Mouse (Mus musculus): ENCODE measurements at regions not wholly inside any gene's neighbourhood (a gene's known extent, or its start where the extent isn't known, plus 50 kb on each side); places are given as distances from the start of the nearest gene placed in this dataset.

- Histone ChIP-seq H3K4me3 (replicated peaks in 1 of 3; ENCODE audit: low read depth in 2 of 3, low read length in 2 of 3, poor library complexity in 1 of 3) (no peak overlapping the region), H3K36me3 (replicated peaks in 1 of 2; ENCODE audit: control insufficient read depth in 1 of 2, insufficient read depth in 1 of 2, low read length in 1 of 2) (no peaks in the 10 kb centered on the region), H3K79me2 (replicated peaks; ENCODE audit: control insufficient read depth, extremely low read depth, insufficient read depth, poor library complexity, severe bottlenecking) (no peaks in the 10 kb centered on the region), H3K9me3 (replicated peaks; ENCODE audit: low read length) (peaks cover 40% of the 10 kb centered on the region), H3K27ac (ENCODE audit: insufficient read depth, low read depth) (no peak overlapping the region), H3K9ac (ENCODE audit: insufficient read depth, low read depth) (no peak overlapping the region), H3K27me3 (replicated peaks) (no peaks in the 10 kb centered on the region), H3K4me2 (ENCODE audit: insufficient read depth, low read depth, poor library complexity, severe bottlenecking) (no peak overlapping the region), H3K4me1 (ENCODE audit: control insufficient read depth in 1 of 2, insufficient read depth in 2 of 2) (no peaks in the 10 kb centered on the region)
- dilution Hi-C loops (cut with MboI; ENCODE audit: extremely low pct_ligation_motif_present, extremely low pct_unique_long_range_greater_than_20kb, low sequenced_read_pairs) = no loop called here
- no peak for TF ChIP-seq CTCF (conservative IDR thresholded peaks at IDR 0.05 in 1 of 2, IDR thresholded peaks at IDR 0.05 in 1 of 2; ENCODE audit: low read depth in 2 of 2, low read length in 2 of 2)
- TF ChIP-seq EP300 (IDR thresholded peaks at IDR 0.05; ENCODE audit: low read length) = no peak
- no peak for TF ChIP-seq JUND (conservative IDR thresholded peaks at IDR 0.05; ENCODE audit: low read depth, low read length)
- in situ Hi-C loops (cut with MboI; ENCODE audit: low pct_ligation_motif_present, low pct_unique_long_range_greater_than_20kb, low sequenced_read_pairs) = no loop called here
- DNase-seq (ENCODE audit: extremely low read depth) = no peak
Measured at GRCm38 (mm10) chr16:69979813-69980527, 116.4 kb upstream of the Speer2 start.

DNA sequence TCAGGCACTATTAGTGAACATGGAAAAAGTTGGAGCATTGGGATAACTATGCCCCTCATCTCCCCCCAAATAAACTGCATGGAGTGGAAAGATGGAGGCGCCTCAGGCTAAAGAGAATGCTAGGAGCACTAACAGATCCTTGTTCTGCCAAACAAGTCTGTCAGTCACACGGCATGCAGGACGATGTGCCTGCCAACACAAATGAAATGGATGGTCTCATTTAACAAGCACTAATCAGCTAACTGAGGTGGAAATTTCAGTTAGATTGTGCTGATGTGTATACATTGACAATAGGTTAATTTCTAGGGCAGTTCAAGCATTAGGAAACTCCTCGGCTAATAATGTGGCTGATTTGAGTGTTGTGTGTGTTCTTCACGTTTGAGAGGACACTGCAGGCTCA is 120.8 kb upstream of the Speer2 start:
- no peaks in the 10 kb centered on the region for H3K27me3 ChIP-seq (replicated peaks)
- dilution Hi-C loops (cut with MboI; ENCODE audit: extremely low pct_ligation_motif_present, extremely low pct_unique_long_range_greater_than_20kb, low sequenced_read_pairs) = no loop called here
- no peaks in the 10 kb centered on the region for H3K36me3 ChIP-seq (replicated peaks in 1 of 2; ENCODE audit: control insufficient read depth in 1 of 2, insufficient read depth in 1 of 2, low read length in 1 of 2)
- no peak for TF ChIP-seq GABPA (IDR thresholded peaks at IDR 0.05; ENCODE audit: insufficient replicate concordance, low read depth, low read length)
- no peak for TF ChIP-seq CHD1 (IDR thresholded peaks at IDR 0.05; ENCODE audit: low read depth, low read length)
- no peak for TF ChIP-seq E2F4 (IDR thresholded peaks at IDR 0.05; ENCODE audit: insufficient replicate concordance, low read depth, low read length)
- no peak for TF ChIP-seq RCOR1 (conservative IDR thresholded peaks at IDR 0.05; ENCODE audit: low read depth, low read length)
- TF ChIP-seq POLR2AphosphoS2 (IDR thresholded peaks at IDR 0.05; ENCODE audit: low read depth, low read length) = no peak
- no peak for TF ChIP-seq MYC (IDR thresholded peaks at IDR 0.05; ENCODE audit: low read depth, low read length)
- no peak for TF ChIP-seq PAX5 (IDR thresholded peaks at IDR 0.05; ENCODE audit: low read length)
- TF ChIP-seq USF1 (IDR thresholded peaks at IDR 0.05; ENCODE audit: low read depth, low read length) = no peak
- no peak for TF ChIP-seq MXI1 (IDR thresholded peaks at IDR 0.05; ENCODE audit: low read depth, low read length)
- TF ChIP-seq RAD21 (IDR thresholded peaks at IDR 0.05; ENCODE audit: low read depth, low read length) = no peak
- no peak for TF ChIP-seq USF2 (conservative IDR thresholded peaks at IDR 0.05; ENCODE audit: low read depth, low read length)
- TF ChIP-seq NELFE (IDR thresholded peaks at IDR 0.05; ENCODE audit: low read depth, low read length) = no peak
- no peak for TF ChIP-seq ZMIZ1 (IDR thresholded peaks at IDR 0.05; ENCODE audit: low read depth, low read length)
- TF ChIP-seq CHD2 (IDR thresholded peaks at IDR 0.05; ENCODE audit: low read length) = no peak
- no peak for TF ChIP-seq MAX (IDR thresholded peaks at IDR 0.05; ENCODE audit: low read length)
- no peaks in the 10 kb centered on the region for H3K79me2 ChIP-seq (replicated peaks; ENCODE audit: control insufficient read depth, extremely low read depth, insufficient read depth, poor library complexity, severe bottlenecking)
- no peak overlapping the region for H3K27ac ChIP-seq (ENCODE audit: insufficient read depth, low read depth)
- peaks cover 37% of the 10 kb centered on the region for H3K9me3 ChIP-seq (replicated peaks; ENCODE audit: low read length)
- no peak overlapping the region for H3K9ac ChIP-seq (ENCODE audit: insufficient read depth, low read depth)
- H3K4me3 ChIP-seq (replicated peaks in 1 of 3; ENCODE audit: low read depth in 2 of 3, low read length in 2 of 3, poor library complexity in 1 of 3) = no peak overlapping the region
- no peak overlapping the region for H3K4me2 ChIP-seq (ENCODE audit: insufficient read depth, low read depth, poor library complexity, severe bottlenecking)
- no peak for DNase-seq (ENCODE audit: extremely low read depth)
- in situ Hi-C loops (cut with MboI; ENCODE audit: low pct_ligation_motif_present, low pct_unique_long_range_greater_than_20kb, low sequenced_read_pairs) = no loop called here
- H3K4me1 ChIP-seq (ENCODE audit: control insufficient read depth in 1 of 2, insufficient read depth in 2 of 2) = no peaks in the 10 kb centered on the region

All from CH12.LX (cell line).